Mouse (Mus musculus) cerebellum, postnatal 36 days (tissue): ENCODE data around the gene Hnf1a.

Source experiments
- DNase-seq, 2 experiments: peaks; one replicate each; pipeline ENCODE4 v3.0.0; 2021 to 2022; ENCODE audit warnings: mixed read lengths in 2 of 2

Gene Hnf1a

GRCm38 (mm10) chr5:114970824-114971227 is at the start of gene Hnf1a:
Hnf1a (minus strand) TSS chr5:114971094.
- DNase-seq: no peak

DNA sequence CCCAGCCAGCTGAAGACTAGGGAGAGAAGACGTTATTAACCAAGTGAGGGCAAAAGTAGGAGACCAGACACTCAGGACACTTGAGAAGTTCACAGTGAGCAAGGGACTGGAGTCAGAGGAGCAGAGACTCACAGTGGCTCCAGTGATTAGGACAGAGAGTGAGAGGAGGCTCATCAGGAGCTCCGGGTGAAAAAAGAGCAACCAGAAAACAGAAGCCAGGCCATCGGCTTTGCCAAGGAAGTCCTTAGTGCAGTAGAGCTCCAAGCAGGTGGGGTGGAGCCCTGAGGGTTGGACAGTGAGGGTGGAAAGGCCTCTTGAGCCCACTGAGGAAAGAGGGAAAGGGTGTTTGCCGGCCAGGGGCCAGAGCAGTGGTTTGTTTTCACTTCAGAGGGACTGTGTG is 47.9 kb upstream of the Hnf1a start:
- no peak for DNase-seq

DNA sequence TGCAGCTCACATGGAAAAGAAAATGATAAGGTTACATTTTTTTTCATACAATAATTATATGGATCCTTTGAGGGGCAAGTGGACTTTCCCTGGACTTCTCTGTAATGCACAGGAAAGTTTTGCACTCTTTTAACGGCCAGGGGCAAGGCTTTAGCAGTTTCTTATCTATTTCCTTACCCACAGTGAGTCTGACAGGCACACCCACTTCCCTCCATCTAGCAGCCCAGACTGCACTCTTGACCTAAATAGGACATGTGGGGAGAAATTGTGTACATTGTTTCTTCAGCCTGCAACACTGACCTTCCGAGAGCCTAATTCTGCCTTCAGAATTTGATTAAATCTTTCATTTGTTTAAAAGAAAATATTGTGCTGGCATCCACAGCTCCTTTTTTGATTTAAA is 47.4 kb upstream of the Hnf1a start:
- no peak for DNase-seq

- no peak for DNase-seq
These were observed 44.2 kb upstream of the Hnf1a start for GRCm38 (mm10) chr5:115015121-115015520.

DNA sequence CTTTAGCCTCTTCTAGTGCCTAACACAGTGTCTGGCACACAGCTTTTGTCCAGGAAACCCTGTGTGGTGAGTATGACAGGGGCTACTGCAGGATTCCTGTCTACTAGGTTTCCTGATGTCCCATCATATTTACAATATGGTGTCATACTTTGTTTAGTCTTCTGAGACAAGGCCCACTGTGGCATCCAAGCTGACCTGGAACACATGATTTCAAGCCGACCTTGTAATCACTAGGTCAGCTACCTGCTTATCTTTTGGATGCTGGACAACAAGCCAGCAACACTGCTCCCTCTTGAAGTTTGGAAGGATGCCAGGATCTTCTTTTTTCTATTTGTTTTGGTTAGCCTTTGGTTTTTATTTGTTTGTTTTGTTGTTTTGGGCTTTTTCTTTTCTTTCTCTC is 43.7 kb upstream of the Hnf1a start:
- no peak for DNase-seq

DNA sequence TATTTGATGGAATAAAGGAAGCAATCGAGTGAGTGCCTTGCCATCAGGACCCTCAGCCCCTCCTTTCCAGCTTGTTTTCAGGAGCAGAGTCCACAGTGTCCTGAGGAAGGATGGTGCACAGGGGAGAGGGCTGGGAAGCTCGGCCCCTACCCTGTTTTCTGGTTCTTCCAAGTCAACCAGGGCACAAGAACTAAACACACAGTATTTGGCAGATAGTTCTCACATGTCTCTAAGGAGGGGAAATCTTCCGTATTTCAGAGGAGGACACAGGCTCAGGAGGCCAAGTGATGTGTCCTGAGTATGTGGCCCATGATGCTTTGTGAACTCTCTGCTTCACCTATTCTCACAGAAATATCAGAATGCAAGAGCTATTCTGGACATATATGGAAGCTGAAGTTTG is 42.5 kb upstream of the Hnf1a start:
- DNase-seq: no peak

- peak; percentile 45 to 52 for DNase-seq
These were observed 40.8 kb upstream of the Hnf1a start for GRCm38 (mm10) chr5:115011519-115012261.

DNA sequence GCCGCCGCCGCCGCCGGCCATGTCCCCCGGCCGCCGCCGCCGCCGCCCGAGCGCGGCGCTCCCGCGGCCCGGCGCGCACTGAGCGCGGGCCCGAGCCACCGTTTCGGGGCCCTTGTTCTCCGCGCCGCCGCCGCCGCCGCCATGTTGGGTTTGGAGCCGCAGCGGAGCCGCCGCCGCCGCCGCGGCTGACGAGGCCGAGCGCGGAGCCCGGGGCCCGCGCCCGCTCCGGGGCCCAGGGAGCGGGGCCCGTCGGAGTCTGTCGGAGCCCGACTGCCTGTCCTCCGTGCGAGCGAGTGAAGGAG is 40.3 kb upstream of the Hnf1a start:
- DNase-seq: no peak

- DNase-seq: peak; percentile 94 to 97
These were observed 39.8 kb upstream of the Hnf1a start, which contains the start of gene Sppl3 for GRCm38 (mm10) chr5:115010577-115011216. Sppl3 (plus strand) TSS chr5:115011137.

GRCm38 (mm10) chr5:115009961-115010360 is 39.1 kb upstream of the Hnf1a start:
- no peak for DNase-seq

GRCm38 (mm10) chr5:115009143-115009542 is 38.2 kb upstream of the Hnf1a start:
- DNase-seq: no peak

GRCm38 (mm10) chr5:115008307-115008706 is 37.4 kb upstream of the Hnf1a start:
- no peak for DNase-seq

GRCm38 (mm10) chr5:115007768-115008167 is 36.9 kb upstream of the Hnf1a start:
- no peak for DNase-seq

DNA sequence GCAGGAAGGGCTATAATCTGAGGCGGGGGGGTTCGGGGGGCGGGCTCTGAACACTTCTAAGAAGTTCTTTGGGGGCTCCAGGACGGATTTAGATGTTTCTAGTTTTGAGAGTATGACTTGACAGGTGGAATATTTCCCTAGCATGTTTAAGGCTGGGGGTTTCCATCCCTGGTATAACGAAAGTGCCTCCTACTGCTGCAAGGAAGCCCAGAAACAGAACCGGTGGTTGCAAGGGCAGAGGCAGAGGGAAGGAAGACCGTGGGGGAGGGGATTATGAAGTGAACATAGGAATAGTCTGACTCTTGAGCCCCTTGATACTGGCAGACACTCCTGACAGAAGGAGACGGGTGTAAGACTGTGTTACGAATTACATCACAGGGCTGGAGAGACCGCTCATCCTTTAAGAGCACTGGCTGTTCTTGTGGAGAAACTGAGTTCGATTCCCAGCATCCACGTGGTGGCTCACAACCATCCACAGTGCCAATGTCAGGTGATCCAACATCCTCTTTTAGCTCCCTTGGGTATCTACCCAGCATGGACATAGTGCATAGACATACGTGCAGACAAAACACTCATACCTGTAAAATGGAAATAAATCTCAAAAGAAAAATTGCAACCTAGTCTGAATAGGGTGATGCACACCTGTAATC is 32.5 kb upstream of the Hnf1a start:
- DNase-seq: no peak

DNA sequence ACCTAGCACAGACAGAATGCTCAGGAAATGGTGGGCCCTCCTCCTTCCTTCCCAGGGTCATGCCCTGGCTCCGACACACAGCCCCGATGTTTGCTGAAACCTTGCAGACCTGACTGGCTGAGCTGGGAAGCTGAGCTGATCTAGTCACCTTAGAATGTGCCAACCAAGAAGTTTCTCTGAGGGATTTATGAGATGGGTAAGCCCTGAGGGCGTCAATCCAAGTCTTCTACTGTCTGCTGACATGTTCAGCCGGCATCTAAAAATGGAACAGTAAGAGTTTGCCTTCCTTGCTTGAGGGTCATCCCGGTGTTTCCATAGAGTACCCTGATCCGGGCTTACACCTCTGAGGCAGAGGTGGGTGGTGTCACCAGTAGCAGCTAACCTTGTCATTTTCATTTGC is 31.9 kb upstream of the Hnf1a start:
- no peak for DNase-seq

DNA sequence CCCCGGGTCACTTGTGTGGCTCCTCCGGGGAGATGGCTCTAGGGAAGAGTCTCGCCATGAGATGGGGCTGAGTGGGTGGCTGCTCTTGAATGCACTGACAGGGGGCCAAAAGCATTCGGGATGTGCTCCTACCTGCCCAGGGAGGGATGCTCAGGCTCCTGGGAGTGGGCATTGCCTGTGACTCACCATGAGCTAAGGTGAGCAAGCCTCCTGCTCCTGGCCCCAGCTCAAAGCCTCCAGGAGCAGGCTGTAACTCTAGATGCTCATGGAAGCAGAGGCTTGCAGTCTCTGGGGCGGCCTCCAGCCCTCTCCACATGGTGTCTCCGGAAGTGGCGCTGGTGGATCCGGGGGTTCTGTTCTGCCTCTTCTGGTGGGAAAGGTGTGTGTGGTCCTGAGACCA is 30.6 kb upstream of the Hnf1a start:
- no peak for DNase-seq

GRCm38 (mm10) chr5:115000503-115000902 is 29.6 kb upstream of the Hnf1a start:
- DNase-seq: no peak

- no peak for DNase-seq
These were observed 26.4 kb upstream of the Hnf1a start for GRCm38 (mm10) chr5:114997327-114997726.

DNA sequence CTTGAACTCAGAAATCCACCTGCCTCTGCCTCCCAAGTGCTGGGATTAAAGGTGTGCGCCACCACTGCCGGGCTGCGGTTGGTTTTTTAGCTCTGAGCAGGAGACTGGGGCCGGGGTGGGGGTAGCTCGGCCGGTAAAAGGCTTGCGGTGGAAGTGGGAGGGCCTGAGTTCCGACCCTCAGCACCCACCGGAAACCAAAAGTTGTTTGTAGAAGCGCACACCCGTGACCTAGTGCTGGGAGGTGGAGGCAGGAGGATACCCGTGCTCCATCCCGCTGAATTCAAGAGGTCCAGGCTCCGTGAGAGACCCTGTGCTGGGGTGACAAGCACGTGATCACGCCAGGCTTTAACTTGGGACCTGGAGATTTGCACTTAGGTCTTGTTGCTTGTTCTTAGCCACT is 25.6 kb upstream of the Hnf1a start:
- no peak for DNase-seq

DNA sequence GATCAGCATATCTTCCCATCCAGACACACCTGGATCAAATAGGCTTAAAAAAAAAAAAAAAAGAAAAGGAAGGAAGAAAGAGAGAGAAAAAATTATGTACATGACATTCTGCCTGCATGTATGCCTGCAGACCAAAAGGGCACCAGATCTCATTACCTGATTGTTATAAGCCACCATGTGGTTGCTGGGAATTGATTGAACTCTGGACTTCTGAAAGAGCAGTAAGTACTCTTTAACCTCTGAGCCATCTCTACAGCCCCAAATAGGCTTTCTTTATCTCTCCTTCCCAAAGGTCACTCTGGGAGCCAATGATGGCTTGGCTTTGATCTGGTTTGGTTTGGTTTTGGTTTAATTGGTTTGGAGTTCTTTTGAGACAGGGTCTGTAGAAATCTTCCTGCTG is 14.2 kb upstream of the Hnf1a start:
- DNase-seq: no peak

DNA sequence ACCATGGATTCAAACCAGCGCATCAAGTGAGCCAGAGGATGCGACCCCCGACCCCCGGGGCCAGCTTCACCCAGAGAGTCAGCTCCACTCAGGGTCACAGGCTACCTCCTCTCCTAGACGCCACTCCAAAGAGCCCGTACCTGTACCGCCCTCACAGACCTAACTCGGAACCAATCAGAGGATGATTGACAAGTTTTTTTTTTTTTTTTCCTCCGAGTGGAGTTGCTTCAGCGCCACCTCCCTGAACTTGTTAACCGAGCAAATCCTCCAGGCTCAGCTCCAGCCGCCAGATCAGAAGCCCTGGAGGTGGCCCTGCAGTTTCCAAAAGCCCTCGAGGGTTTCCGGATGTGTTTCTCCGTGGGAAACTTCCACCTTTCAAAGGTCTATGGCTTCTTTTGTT is 11.1 kb upstream of the Hnf1a start:
- DNase-seq: no peak

DNA sequence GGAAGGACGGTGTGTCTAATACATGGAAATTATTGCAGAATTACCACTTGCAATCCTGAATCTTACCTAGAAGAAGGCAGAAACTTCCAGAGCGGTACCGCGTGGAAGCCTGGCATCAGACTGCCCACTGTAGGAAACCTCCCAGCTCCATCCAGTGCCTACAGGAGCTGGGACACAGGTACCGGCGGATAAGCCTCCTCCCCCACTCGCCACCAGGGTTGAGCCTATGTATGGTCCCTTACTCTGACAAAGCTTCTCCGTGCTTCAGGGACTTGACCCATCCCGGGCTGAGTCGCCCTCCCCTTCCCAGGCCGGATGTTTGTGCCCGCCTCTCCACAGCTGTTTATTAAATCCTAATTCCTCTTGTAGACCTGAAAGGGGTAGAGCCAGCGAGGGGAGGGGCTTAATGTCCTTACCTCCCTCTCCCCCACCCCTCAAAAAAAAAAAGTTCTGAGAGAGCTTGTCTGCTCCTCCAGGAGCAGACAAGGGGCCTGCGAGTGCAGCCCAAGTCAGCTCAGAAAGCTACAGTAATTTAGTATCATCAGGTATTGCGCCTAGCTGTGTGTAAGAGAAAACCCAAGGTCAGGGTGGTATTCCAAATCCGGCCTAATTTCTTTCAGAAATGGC is 9.3 kb upstream of the Hnf1a start:
- no peak for DNase-seq

DNA sequence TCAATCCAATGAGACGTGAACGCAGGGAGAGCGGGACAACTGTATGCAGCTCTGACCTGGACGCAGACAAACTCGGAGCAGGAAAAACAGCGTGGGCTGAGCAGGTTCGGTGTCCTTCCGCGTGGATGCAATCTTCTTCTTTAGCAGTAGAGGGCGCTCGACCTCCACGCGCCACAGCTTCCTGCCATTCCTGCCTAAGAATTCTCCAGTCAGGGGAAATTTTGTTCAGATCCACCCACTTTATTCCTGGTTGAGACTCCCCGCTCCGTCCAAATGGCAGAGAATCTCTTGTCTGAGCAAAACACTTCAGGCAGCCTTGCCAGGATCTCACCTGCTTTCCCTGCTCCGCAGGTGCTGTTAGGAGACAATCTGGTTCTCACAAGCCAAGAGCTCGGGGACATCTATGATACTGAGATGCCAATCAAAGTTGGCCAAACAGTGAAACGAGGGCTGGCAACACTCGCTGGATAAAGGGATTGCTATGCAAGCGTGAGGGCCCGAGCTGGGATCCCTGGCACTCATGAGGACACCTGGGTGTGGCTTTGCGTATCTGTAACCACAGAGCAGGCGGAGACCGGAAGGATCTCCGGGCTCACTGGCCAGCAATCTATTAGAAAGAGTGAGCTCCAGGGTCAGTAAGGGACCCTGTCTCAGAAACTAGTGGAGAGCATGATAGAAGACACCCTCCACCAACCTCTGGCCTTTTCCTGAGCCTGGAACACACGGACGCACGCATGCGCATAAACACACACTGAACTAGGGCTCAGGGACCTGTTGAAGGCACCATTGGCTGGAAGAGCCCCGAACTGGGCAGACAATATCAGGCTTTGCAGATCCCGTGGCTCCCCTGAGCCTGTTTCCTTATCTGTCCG is 8.6 kb upstream of the Hnf1a start:
- peak; percentile 76 to 85 for DNase-seq
